Mouse (Mus musculus) megakaryocyte, embryonic 14.5 days (primary cell): ENCODE results near the gene Enpp5. TPM values are rescaled to one million over a fixed set of nuclear protein-coding genes. Genes with fewer than 3 reads are reported as not detected.

Experiments
- H3K27me3 ChIP-seq: replicated peaks from 2 replicates; pipeline ENCODE3; 2012; ENCODE audit warnings: inconsistent platforms
- H3K36me3 ChIP-seq: replicated peaks from 2 replicates; pipeline ENCODE3; 2012; ENCODE audit warnings: low read length, inconsistent platforms, mixed read lengths
- H3K4me1 ChIP-seq: 2 replicates; pipeline ENCODE4 v1.6.1; 2012; ENCODE audit warnings: inconsistent platforms
- H3K4me3 ChIP-seq: replicated peaks from 2 replicates; pipeline ENCODE3; 2012; ENCODE audit warnings: moderate library complexity, mild to moderate bottlenecking, inconsistent platforms
- H3K9me3 ChIP-seq: 2 replicates; pipeline ENCODE4 v1.6.1; 2012; ENCODE audit warnings: inconsistent platforms
- FLI1 ChIP-seq: IDR thresholded peaks from 2 replicates; pipeline ENCODE4 v1.6.1; 2012; ENCODE audit warnings: low read length, inconsistent platforms, mixed read lengths
- GATA1 ChIP-seq: IDR thresholded peaks from 3 replicates; pipeline ENCODE4 v1.6.1; 2012; ENCODE audit warnings: mixed read lengths, low read length, inconsistent platforms, borderline replicate concordance
- polyA plus RNA-seq: library from polyadenylated mRNA; stranded (reverse); fragments of >175 nt; gene quantifications from 2 replicates; pipeline ENCODE4 v1.2.3, GENCODE M21; 2012; ENCODE audit warnings: low replicate concordance; ENCODE audit not compliant: insufficient read depth

Gene Enpp5
- polyA plus RNA-seq, result 0.69 TPM in 1 of 2 replicates, not detected in the other

GRCm38 (mm10) chr17:44078631-44079350 lies at the start of gene Enpp5:
Gene Enpp5, plus strand, starts transcription at chr17:44078813.
- Histone ChIP-seq H3K36me3 (peaks cover 16% of the 10 kb centered on the region), H3K4me3 (peak within 1 kb of the TSS; percentile 93), H3K4me1 (peaks cover 45% of the 10 kb centered on the region), H3K9me3 (peaks cover 4% of the 10 kb centered on the region), H3K27me3 (no peaks in the 10 kb centered on the region)
- TF ChIP-seq FLI1, result no peak
- TF ChIP-seq GATA1, result no peak

GRCm38 (mm10) chr17:44029616-44030015 lies 49.0 kb upstream of the Enpp5 start:
- H3K9me3 ChIP-seq, result 0 out of 2 replicates have a peak, but pooled peaks cover 6% of the 10 kb centered on the region
- H3K36me3 ChIP-seq, result no peaks in the 10 kb centered on the region
- H3K4me1 ChIP-seq, result no peaks in the 10 kb centered on the region
- peaks cover 3% of the 10 kb centered on the region for H3K27me3 ChIP-seq
- H3K4me3 ChIP-seq, result no peak overlapping the region
- TF ChIP-seq FLI1 (no peak), GATA1 (no peak)

- H3K27me3 ChIP-seq, result peaks cover 3% of the 10 kb centered on the region
- H3K4me3 ChIP-seq, result no peak overlapping the region
- H3K4me1 ChIP-seq, result no peaks in the 10 kb centered on the region
- no peaks in the 10 kb centered on the region for H3K36me3 ChIP-seq
- 0 out of 2 replicates have a peak, but pooled peaks cover 6% of the 10 kb centered on the region for H3K9me3 ChIP-seq
- no peak for TF ChIP-seq GATA1
- TF ChIP-seq FLI1, result no peak
Observed at GRCm38 (mm10) chr17:44030776-44031587, 47.6 kb upstream of the Enpp5 start.

GRCm38 (mm10) chr17:44035005-44035404 lies 43.6 kb upstream of the Enpp5 start:
- no peaks in the 10 kb centered on the region for H3K4me1 ChIP-seq
- H3K4me3 ChIP-seq, result no peak overlapping the region
- TF ChIP-seq FLI1 (no peak), GATA1 (no peak)
- H3K36me3 ChIP-seq, result no peaks in the 10 kb centered on the region
- peaks cover 3% of the 10 kb centered on the region for H3K27me3 ChIP-seq
- H3K9me3 ChIP-seq, result 0 out of 2 replicates have a peak, but pooled peaks cover 6% of the 10 kb centered on the region

GRCm38 (mm10) chr17:44038656-44039055 lies 40.0 kb upstream of the Enpp5 start:
- no peaks in the 10 kb centered on the region for H3K4me1 ChIP-seq
- H3K36me3 ChIP-seq, result no peaks in the 10 kb centered on the region
- no peak overlapping the region for H3K4me3 ChIP-seq
- no peaks in the 10 kb centered on the region for H3K27me3 ChIP-seq
- TF ChIP-seq GATA1 (no peak), FLI1 (no peak)
- H3K9me3 ChIP-seq, result 0 out of 2 replicates have a peak, but pooled peaks cover 6% of the 10 kb centered on the region

GRCm38 (mm10) chr17:44040449-44040848 lies 38.2 kb upstream of the Enpp5 start:
- Histone ChIP-seq H3K9me3 (no peaks in the 10 kb centered on the region), H3K27me3 (peaks cover 2% of the 10 kb centered on the region), H3K4me3 (no peak overlapping the region), H3K36me3 (no peaks in the 10 kb centered on the region), H3K4me1 (no peaks in the 10 kb centered on the region)
- TF ChIP-seq FLI1 (no peak), GATA1 (no peak)

- H3K4me3 ChIP-seq, result no peak overlapping the region
- TF ChIP-seq FLI1 (no peak), GATA1 (no peak)
- H3K4me1 ChIP-seq, result no peaks in the 10 kb centered on the region
- 0 out of 2 replicates have a peak, but pooled peaks cover 5% of the 10 kb centered on the region for H3K9me3 ChIP-seq
- H3K36me3 ChIP-seq, result no peaks in the 10 kb centered on the region
- peaks cover 4% of the 10 kb centered on the region for H3K27me3 ChIP-seq
Observed at GRCm38 (mm10) chr17:44042301-44042700, 36.3 kb upstream of the Enpp5 start.

GRCm38 (mm10) chr17:44042861-44043260 lies 35.8 kb upstream of the Enpp5 start:
- H3K9me3 ChIP-seq, result 0 out of 2 replicates have a peak, but pooled peaks cover 5% of the 10 kb centered on the region
- peaks cover 4% of the 10 kb centered on the region for H3K27me3 ChIP-seq
- no peak overlapping the region for H3K4me3 ChIP-seq
- H3K36me3 ChIP-seq, result no peaks in the 10 kb centered on the region
- no peaks in the 10 kb centered on the region for H3K4me1 ChIP-seq
- TF ChIP-seq GATA1, result no peak
- TF ChIP-seq FLI1, result no peak

- H3K27me3 ChIP-seq, result peaks cover 9% of the 10 kb centered on the region
- H3K36me3 ChIP-seq, result no peaks in the 10 kb centered on the region
- H3K9me3 ChIP-seq, result no peaks in the 10 kb centered on the region
- peak overlapping the region; percentile 71 for H3K4me3 ChIP-seq
- TF ChIP-seq FLI1 (no peak), GATA1 (no peak)
- peaks cover 5% of the 10 kb centered on the region for H3K4me1 ChIP-seq
Observed at GRCm38 (mm10) chr17:44053427-44053826, 25.2 kb upstream of the Enpp5 start.
